Mouse (Mus musculus) bone marrow macrophage, adult 2 months (primary cell): ENCODE measurements around the gene Ubn2. TPM values are rescaled to one million over a fixed set of nuclear protein-coding genes. Genes with fewer than 3 reads are reported as not detected.
A peak's percentile ranks its signal among the peaks of the same experiment; 100 is the strongest.
"Not testable (repeated sequence)": the region's sequence is repeated elsewhere in the genome, so short reads cannot be mapped to it uniquely, and the experiment has no call there.

Experiments used
- H3K27ac ChIP-seq: 2 replicates; pipeline ENCODE4 v1.5.1; 2012; ENCODE audit warnings: low read depth, low read length; ENCODE audit not compliant: insufficient read depth
- H3K4me1 ChIP-seq: 2 replicates; pipeline ENCODE4 v1.6.1; 2012; ENCODE audit warnings: low read length; ENCODE audit not compliant: control insufficient read depth, insufficient read depth
- H3K4me3 ChIP-seq: 2 replicates; pipeline ENCODE4 v1.5.1; 2012; ENCODE audit warnings: mild to moderate bottlenecking, low read length, moderate library complexity; ENCODE audit not compliant: insufficient read depth
- CTCF ChIP-seq: IDR thresholded peaks from 2 replicates; pipeline ENCODE4 v1.5.1; 2012; ENCODE audit warnings: low read depth, mild to moderate bottlenecking, low read length, moderate library complexity
- POLR2A ChIP-seq: IDR thresholded peaks from 2 replicates; pipeline ENCODE4 v1.6.1; 2012; ENCODE audit warnings: mild to moderate bottlenecking, low read depth, low read length, borderline replicate concordance
- polyA plus RNA-seq: library from polyadenylated mRNA; stranded (reverse); fragments of >200 nt; gene quantifications from 2 replicates; pipeline ENCODE4 v1.2.4, GENCODE M21; 2012; ENCODE audit not compliant: missing spikeins, insufficient read depth, insufficient read length

Gene Ubn2
- polyA plus RNA-seq, 1 experiment = 26.4 TPM

DNA sequence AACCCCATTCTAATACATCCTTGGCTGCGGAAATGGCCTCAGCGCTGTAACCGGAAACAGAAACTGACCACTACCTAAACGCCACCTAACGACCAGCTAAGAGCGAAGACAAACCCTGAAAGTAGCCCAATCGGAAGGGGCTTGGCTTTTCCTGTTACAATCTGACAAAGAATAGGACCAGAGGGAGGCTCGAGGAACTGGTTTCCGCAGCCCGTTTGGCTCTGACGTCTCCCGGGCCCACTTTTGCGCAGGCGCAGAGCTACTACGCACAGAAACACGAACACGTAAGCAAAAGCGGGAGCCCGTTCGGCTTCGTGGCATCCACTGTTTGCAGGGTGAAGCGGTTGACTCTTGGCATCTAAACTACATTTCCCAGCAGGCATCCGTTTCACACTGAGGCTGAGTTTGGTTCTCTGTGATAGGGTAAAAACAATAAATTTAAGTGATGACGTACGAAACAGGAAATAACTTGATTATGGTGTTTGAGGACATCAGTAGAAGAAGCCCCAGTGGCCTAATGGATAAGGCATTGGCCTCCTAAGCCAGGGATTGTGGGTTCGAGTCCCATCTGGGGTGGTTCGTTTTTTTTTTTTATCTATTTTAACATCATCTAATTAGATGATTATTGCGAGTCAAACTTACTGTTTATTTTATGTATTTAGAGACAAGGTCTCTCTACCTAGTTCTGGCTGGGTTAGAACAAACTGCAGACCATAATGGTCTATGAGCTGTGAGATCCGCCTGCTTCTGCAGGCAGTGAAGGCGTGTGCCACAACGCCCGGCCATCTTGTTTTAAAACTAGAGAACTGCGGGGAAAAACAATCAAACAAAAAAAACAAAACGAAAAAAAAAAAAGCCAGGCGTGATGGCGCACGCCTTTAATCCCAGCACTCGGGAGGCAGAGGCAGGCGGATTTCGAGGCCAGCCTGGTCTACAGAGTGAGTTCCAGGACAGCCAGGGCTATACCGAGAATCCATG, 100.0 kb downstream of the Ubn2 start, which contains the start of gene Fmc1:
Fmc1 (plus strand) TSS at position 75 of the 978 bp plus-strand sequence.
- Histone ChIP-seq H3K4me1 (peaks cover 10% of the 10 kb centered on the region), H3K4me3 (peak within 1 kb of the TSS; percentile 95), H3K27ac (peak within 1 kb of the TSS; percentile 87)
- TF ChIP-seq CTCF (no peak), POLR2A (no peak)

DNA sequence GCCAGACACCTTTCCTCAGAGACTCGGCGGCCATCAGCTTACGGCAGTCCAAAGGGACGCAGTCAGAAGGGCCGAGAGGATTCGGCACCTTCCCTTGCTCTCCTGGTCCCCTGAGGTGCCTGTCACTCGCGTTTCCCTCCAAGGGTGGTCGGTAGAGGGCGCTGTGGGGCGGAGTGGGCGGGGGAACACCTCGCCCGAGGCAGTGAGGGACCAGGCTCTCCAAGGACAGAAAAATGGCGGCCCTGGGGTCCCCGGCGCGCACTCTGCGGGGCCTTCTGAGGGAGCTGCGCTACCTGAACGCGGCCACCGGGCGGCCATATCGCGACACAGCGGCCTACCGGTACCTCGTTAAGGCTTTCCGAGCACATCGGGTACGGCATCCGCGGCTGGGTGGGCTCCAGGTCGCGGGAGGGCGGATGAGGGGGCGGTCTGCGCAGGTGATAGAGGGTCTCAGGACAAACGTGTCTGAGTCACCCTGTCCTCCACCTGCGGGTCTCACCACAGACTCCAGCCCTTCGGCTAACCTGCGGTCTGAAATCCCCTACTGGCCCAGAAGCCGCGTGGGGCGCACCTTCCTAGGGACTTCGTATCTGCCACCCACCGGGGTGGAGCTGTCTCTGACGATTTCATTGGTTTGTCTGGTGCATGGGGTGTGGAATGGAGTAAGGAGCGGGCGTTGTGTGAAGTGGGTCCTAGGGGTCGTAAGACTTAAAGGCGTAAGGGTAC, 101.1 kb downstream of the Ubn2 start:
- TF ChIP-seq CTCF = 0 out of 2 replicates have a peak, but pooled peaks have one; percentile 22
- no peak for TF ChIP-seq POLR2A
- peak overlapping the region; percentile 68 for H3K27ac ChIP-seq
- H3K4me3 ChIP-seq = peak overlapping the region; percentile 95
- peaks cover 10% of the 10 kb centered on the region for H3K4me1 ChIP-seq

- peaks cover 10% of the 10 kb centered on the region for H3K4me1 ChIP-seq
- TF ChIP-seq CTCF = no peak
- TF ChIP-seq POLR2A = no peak
- H3K27ac ChIP-seq = no peak overlapping the region
- H3K4me3 ChIP-seq = peak overlapping the region; percentile 95
Measured at GRCm38 (mm10) chr6:38535366-38535690, 101.6 kb downstream of the Ubn2 start.

DNA sequence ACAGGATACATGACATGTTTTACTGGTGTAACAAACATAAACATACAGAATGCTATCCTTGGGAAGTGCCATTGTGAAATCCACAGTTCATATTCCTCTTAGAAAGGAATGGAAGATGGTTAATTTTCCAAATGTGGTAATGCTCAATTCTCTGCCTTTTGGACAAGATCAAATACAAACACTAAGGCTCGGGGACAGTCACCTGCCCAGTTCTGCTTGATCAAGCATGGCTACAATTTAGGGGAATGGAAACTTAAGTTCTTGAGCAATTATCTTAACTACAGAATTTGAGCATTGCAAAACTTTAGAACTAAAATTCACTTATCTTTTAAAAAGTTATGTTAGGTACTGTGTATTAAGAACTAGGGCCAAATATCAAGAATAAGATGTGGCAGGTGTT, 102.0 kb downstream of the Ubn2 start:
- Histone ChIP-seq H3K4me1 (peaks cover 10% of the 10 kb centered on the region), H3K4me3 (no peak overlapping the region), H3K27ac (no peak overlapping the region)
- TF ChIP-seq POLR2A = no peak
- no peak for TF ChIP-seq CTCF

DNA sequence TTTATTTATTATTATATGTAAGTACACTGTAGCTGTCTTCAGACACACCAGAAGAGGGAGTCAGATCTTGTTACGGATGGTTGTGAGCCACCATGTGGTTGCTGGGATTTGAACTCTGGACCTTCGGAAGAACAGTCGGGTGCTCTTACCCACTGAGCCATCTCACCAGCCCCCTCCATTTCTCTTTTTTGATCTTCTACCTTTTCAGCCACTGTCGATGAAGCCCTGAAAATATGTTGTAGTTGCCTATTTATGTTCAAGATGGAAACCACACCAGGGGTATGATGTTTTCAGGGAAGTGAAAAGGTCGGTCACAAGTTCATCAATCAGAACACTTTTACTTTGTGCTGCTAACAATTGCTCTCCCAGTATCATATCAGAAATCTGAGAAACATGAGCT, 110.4 kb downstream of the Ubn2 start:
- H3K27ac ChIP-seq, H3K4me3 ChIP-seq, H3K4me1 ChIP-seq: not testable (repeated sequence)

- H3K4me3 ChIP-seq, H3K4me1 ChIP-seq, H3K27ac ChIP-seq: not testable (repeated sequence)
Measured at GRCm38 (mm10) chr6:38547005-38547404, 113.3 kb downstream of the Ubn2 start.

DNA sequence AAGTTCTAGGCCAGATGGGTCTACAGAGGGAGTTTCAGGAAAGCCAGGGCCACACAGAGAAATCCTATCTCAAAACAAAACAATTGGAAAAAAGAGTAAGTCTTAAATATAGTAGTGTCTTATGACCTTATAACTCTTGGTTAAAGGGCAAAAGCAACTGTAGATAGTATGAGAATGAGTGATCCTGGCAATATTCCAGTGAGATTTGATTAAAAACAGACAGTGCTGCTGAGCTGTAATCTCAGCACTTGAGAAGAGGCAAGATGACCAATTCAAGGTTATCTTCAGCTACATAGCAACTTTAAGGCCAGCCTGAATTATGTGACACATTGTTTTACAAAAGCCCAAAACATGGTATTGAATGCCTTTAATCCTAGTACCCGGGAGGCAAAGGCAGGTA, 114.0 kb downstream of the Ubn2 start:
- H3K27ac ChIP-seq = no peak overlapping the region
- TF ChIP-seq CTCF (no peak), POLR2A (no peak)
- H3K4me1 ChIP-seq = no peaks in the 10 kb centered on the region; the same call in 1 of the 2 replicates

DNA sequence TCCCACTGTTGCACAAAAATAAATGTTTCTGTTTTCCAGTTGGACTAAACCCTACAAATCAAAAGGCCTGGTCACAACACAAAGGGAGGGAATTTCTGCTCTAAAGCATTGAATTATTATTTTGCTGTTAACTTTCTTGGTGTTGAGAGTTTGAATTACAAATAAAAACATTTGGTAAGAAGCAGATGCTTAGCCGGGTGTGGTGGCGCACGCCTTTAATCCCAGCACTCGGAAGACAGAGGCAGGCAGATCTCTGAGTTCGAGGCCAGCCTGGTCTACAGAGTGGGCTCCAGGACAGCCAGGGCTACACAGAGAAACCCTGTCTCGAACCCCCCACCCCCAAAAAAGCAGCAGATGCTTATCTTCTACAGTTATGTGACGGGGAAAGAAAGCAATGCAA, 114.8 kb downstream of the Ubn2 start:
- not testable (repeated sequence) for H3K27ac ChIP-seq, H3K4me1 ChIP-seq, H3K4me3 ChIP-seq

More for the DNA sequence above, 114.0 kb downstream of the Ubn2 start:
- no peak overlapping the region for H3K4me3 ChIP-seq

GRCm38 (mm10) chr6:38549840-38550239, 116.1 kb downstream of the Ubn2 start:
- Histone ChIP-seq H3K4me3 (peak overlapping the region; percentile 91), H3K27ac (peak overlapping the region; percentile 97)
- not testable (repeated sequence) for H3K4me1 ChIP-seq

- no peak for TF ChIP-seq CTCF
- TF ChIP-seq POLR2A = no peak
- Histone ChIP-seq H3K4me1 (peaks cover 7% of the 10 kb centered on the region), H3K4me3 (peak overlapping the region; percentile 91), H3K27ac (peak overlapping the region; percentile 97)
Measured at GRCm38 (mm10) chr6:38550250-38551061, 116.7 kb downstream of the Ubn2 start.
